In the genomic region with DNA sequence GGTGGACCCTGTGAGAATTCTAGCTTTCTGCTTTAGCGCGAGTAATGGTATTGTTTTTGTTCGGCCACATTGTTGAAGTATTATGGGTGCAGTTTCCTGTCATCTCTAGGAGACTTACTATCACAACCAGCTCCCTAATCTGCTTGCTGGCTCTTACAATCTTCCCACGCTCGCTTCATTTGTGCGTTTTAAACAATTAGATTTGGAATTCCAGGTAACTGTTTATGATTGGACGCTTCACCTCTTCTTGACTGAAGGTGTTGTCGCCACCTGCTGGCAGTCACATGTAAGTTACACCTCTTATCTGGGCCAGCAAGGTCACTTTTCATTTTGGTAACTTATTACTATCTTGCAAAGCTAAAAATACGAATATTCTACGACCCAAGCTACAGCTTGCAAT, we compare ENCODE assay signal across 8 mouse cellular contexts.
DNase-seq lines count a peak whose midpoint lies in the region; ATAC-seq and TF ChIP-seq lines count a peak whose summit lies in the region.

No protein-coding gene starts in this region.

- no peak overlapping the region for H3K27ac ChIP-seq in forebrain, embryonic 12.5 days
- H3K27ac ChIP-seq in midbrain, postnatal 0 days (ENCODE audit: low read depth, low read length): no peak overlapping the region

- H3K36me3 ChIP-seq in forebrain, embryonic 12.5 days (replicated peaks): no peaks in the 10 kb centered on the region
- H3K36me3 ChIP-seq in midbrain, postnatal 0 days (ENCODE audit: insufficient read depth, low read length): no peaks in the 10 kb centered on the region

- peak overlapping the region; percentile 50 for H3K4me2 ChIP-seq in forebrain, embryonic 12.5 days
- peak overlapping the region; percentile 47 for H3K4me2 ChIP-seq in midbrain, postnatal 0 days (ENCODE audit: low read depth, low read length, poor library complexity, severe bottlenecking)

- H3K4me1 ChIP-seq in forebrain, embryonic 12.5 days: 0 out of 2 replicates have a peak, but pooled peaks cover 4% of the 10 kb centered on the region
- H3K4me1 ChIP-seq in midbrain, postnatal 0 days (ENCODE audit: insufficient read depth, low read length): no peaks in the 10 kb centered on the region

- peak; percentile 51 for DNase-seq in urinary bladder, postnatal 14 days (ENCODE audit: low spot score)
- DNase-seq in urinary bladder, postnatal 10 days (ENCODE audit: low spot score): no peak
- DNase-seq in c-Kit-positive CD71-positive TER-119-positive erythroid progenitor cells, embryonic 14.5 days (ENCODE audit: low spot score): peak; percentile 43
- DNase-seq in hindlimb bud, embryonic 11.5 days (ENCODE audit: extremely low spot score, low read depth, low spot score): peak; percentile 35
- DNase-seq in left cerebral cortex, postnatal 36 days (ENCODE audit: low spot score in 2 of 2): peak; percentile 19 to 30
- peak; percentile 77 for DNase-seq in midbrain, postnatal 0 days (ENCODE audit: low spot score)
- DNase-seq in thymus, postnatal 4 days: peak; percentile 81

- no peaks in the 10 kb centered on the region for H3K9me3 ChIP-seq in forebrain, embryonic 12.5 days
- H3K9me3 ChIP-seq in midbrain, postnatal 0 days (ENCODE audit: low read length): no peaks in the 10 kb centered on the region

- H3K9ac ChIP-seq in forebrain, embryonic 12.5 days: no peak overlapping the region
- no peak overlapping the region for H3K9ac ChIP-seq in midbrain, postnatal 0 days (replicated peaks; ENCODE audit: low read length, poor library complexity, severe bottlenecking)

- WGBS in forebrain, embryonic 12.5 days: 12% methylated on average over 10 of the region's 10 CpGs
- 14% methylated on average over 10 of the region's 10 CpGs for WGBS in midbrain, postnatal 0 days

- peak; percentile 92 for TF ChIP-seq CTCF in midbrain, postnatal 0 days (IDR thresholded peaks at IDR 0.05)

- H3K27me3 ChIP-seq in forebrain, embryonic 12.5 days: no peaks in the 10 kb centered on the region
- no peaks in the 10 kb centered on the region for H3K27me3 ChIP-seq in midbrain, postnatal 0 days (ENCODE audit: insufficient read depth, low read length)

- no peak for ATAC-seq in forebrain, embryonic 12.5 days (ENCODE audit: low FRiP score)
- no peak for ATAC-seq in midbrain, postnatal 0 days (ENCODE audit: low FRiP score)

- peak overlapping the region; percentile 23; the same call in 1 of the 2 replicates for H3K4me3 ChIP-seq in forebrain, embryonic 12.5 days (replicated peaks)
- peak overlapping the region; percentile 19; the same call in 1 of the 2 replicates for H3K4me3 ChIP-seq in midbrain, postnatal 0 days (ENCODE audit: low read depth, low read length)

- intact Hi-C loops in left cerebral cortex, postnatal 36 days (cut with DNase I): loop anchor here (2.0 to 10.0 kb wide), 4 partner anchors 107 to 405 kb away; a partner anchor contains a TSS
